Mouse (Mus musculus): Measurements from ENCODE around the gene Grpel1.

Grpel1 gene

DNA sequence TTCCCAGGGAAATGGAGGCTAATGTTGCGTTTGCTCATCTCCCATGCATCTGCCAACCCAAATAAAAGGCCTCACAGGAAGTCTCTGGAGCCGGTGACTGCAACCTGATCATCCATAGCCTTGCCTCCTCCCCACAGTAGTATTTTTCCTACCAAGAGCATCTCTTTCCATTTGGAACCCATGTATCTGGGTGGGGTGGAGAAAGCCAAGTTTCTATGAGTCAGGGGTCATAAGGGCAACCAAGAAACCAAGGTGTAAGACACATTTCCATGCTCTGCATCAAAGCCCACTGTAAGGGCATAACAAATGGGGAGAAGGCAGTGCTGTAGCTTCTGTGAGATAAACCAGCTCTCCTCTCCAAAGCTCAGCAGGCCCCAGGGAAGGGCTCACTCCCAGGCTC lies 3.6 kb upstream of the Grpel1 start:
- in situ Hi-C loops (cut with MseI, MboI): loop anchor here in 1 of 2 experiments (10.0 kb wide), 1 partner anchor 284 kb away; the partner anchor contains the start of gene Bloc1s4

DNA sequence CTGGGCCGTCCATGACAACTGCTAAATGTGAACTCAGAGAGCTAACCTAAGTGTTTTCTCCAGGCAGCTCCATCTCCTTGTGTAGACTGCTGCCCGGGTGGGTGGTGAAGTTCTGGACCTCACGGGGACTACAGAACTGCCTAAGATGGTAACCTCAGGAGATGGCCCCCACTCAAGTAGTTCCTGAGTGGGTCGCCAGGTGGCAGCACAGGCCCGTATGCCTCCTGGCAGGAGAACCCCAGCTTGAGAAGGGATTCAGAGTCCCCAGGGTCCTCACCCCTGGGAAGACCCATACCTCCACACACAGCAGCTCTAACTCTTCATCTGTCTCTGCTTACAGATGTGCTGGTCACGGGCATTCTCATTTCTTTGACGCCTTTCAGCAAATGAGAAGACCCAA lies 2.0 kb upstream of the Grpel1 start:
- in situ Hi-C loops (cut with MseI, MboI): loop anchor here in 1 of 2 experiments (10.0 kb wide), 1 partner anchor 282 kb away; the partner anchor contains the start of gene Bloc1s4

DNA sequence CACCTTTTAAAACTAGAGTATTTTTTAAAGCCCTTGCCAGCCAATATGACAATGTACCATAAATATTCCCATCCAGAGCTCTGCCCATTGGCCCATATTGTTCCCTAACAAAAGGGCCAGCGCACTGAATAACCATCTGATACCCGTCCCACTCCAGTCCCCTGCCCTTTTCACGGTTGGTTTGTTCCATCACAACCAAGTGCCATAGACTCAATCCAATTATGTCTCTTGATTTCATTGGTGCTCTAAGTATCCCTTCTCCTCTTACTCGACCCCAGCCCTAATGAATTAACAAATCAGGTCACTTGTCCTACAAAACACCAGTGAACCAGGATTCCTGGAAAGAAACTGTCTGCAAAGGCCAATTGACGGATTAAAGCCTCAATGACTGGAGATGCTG lies 1.4 kb upstream of the Grpel1 start:
- in situ Hi-C loops (cut with MseI, MboI): loop anchor here in 1 of 2 experiments (10.0 kb wide), 1 partner anchor 281 kb away; the partner anchor contains the start of gene Bloc1s4

- in situ Hi-C loops (cut with MseI, MboI): loop anchor here in 1 of 2 experiments (10.0 kb wide), 1 partner anchor 279 kb away; the partner anchor contains the start of gene Bloc1s4
Observed at GRCm38 (mm10) chr5:36465889-36466288, 1.1 kb downstream of the Grpel1 start.

DNA sequence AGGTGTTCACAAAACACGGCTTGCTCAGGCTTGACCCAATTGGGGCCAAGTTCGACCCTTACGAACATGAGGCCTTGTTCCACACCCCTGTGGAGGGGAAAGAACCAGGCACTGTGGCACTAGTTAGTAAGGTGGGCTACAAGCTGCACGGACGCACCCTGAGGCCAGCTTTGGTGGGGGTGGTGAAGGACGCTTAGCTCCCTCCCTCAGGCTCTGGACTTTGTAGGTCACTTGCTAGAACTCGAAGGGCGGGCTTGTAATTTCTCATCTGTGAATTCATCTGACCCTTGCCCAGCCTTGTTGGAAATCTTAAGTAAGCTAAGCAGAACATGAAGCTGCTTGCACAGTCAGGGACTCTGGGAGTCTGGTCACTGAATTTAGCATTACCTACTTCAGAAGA lies 6.4 kb downstream of the Grpel1 start:
- in situ Hi-C loops (cut with MseI, MboI): no loop called here

DNA sequence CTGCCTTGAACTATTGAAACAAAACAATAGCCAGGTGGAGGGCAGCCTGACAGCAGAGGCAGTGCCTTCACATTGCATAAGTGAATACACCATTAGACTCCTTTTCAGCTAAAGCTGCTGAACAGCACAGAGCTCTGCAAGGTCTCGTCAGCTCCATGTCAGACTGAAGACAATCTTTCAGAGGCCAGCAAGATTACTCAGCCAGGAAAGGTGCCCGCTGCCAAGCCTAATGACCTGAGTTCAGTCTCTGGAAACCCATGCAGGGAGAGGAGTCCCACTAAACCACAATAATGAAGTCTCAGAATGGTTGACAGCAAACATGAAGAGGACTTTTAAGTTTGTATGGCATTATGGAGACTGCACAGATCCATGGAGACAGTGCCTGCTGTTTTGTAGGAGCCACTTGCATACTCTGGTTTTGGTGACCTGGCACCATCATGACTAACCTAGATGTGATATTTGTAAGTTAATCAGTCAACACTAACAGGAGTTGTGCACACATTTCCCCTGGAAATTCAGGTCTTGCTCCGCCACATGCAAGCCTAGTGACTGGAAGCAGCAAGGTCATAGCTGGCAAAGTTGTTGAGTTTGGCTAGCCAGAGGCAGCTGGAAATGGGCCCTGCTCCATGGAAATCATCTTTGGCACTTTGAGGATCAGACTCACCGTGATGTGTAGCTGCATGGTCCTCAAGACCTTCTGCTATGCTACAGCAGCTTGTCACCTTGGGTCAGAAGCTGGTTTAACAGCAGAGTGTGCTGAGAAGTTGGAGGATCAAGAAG lies 8.3 kb downstream of the Grpel1 start:
- in situ Hi-C loops (cut with MseI, MboI): no loop called here

DNA sequence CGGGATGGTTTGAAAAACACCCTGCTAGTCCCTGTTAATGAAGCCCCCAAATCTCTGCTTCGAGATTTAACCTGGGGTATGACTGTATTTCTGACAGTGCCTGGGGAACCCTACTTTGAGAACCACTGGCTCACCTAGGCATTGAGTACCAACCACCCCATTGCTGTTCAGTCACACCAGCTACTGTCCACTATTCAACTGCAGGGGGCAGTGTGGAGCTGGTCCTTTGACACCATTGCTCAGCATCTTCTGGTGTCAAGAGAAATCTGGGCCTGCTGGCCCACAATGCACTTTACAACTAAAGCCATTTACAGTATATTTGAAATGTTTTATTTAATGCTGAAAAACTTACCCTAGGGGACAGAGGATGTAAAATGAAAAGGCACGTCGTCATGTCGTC lies 9.5 kb downstream of the Grpel1 start:
- in situ Hi-C loops (cut with MseI, MboI): no loop called here

- in situ Hi-C loops (cut with MseI, MboI): no loop called here
Observed at GRCm38 (mm10) chr5:36477486-36477885, 12.7 kb downstream of the Grpel1 start.

DNA sequence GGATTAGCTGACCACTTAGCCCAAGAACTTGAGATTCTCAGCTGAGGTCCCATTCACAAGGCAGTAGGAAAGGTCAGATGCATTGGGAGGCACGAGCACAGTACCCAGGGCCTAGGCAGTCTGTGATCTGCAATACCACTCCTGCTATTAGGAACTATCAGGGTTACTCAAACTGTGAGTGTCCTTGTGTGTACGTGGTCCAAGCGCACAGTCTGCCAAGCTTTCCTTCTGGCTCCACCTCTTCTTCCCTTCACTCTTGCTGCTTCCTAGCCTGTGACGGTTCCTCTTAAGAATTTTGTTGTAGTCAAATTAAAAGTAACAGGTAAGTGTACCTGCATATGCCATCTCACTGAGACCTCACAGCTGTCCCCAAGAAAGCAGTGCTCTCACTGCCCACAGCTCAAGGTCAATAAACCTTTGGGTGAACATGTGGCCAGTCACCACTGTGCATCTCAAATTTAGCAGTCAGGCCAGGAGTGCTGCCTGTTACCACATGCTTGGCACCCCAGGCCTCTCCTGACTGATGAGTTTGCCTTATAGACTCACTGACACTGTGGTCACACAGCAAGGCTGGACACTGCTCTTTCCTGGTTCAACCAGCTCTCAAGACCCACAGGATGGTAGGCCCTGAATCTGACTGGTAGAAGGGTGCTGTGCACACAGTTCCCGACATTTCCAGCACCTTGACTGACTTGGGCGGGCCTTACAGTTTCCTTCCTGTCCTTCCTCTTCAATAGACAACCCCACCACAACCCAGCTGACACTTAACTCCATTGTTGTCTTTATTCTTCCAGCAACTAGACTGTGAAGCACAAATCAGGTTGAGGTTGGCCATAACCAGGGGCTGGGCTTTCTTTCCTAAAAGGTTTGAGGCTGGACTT lies 14.0 kb downstream of the Grpel1 start:
- in situ Hi-C loops (cut with MseI, MboI): no loop called here

DNA sequence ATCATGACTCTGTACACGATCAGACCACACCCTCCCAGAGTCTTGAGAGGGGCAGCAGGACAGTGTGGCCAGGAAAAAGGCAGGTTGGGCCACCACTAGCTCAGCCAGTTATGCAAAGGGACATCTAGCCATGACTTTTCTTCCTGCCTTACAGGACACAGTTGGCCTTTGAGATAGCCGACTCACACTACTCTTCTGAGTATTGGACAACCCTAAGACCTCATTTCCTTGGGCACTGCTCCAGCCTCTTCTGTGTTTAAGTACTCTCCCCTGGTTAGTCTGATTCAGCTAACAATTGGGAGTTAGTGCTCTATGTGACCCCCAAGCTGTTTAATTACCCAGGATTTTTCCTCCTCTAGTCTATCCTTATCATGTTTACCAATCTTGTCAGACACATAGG lies 14.9 kb downstream of the Grpel1 start:
- in situ Hi-C loops (cut with MseI, MboI): no loop called here

- in situ Hi-C loops (cut with MseI, MboI): no loop called here
Observed at GRCm38 (mm10) chr5:36480398-36480797, 15.6 kb downstream of the Grpel1 start.

- in situ Hi-C loops (cut with MseI, MboI): no loop called here
Observed at GRCm38 (mm10) chr5:36481114-36481513, 16.3 kb downstream of the Grpel1 start.

GRCm38 (mm10) chr5:36483203-36484101 lies 18.7 kb downstream of the Grpel1 start:
- in situ Hi-C loops (cut with MseI, MboI): no loop called here

DNA sequence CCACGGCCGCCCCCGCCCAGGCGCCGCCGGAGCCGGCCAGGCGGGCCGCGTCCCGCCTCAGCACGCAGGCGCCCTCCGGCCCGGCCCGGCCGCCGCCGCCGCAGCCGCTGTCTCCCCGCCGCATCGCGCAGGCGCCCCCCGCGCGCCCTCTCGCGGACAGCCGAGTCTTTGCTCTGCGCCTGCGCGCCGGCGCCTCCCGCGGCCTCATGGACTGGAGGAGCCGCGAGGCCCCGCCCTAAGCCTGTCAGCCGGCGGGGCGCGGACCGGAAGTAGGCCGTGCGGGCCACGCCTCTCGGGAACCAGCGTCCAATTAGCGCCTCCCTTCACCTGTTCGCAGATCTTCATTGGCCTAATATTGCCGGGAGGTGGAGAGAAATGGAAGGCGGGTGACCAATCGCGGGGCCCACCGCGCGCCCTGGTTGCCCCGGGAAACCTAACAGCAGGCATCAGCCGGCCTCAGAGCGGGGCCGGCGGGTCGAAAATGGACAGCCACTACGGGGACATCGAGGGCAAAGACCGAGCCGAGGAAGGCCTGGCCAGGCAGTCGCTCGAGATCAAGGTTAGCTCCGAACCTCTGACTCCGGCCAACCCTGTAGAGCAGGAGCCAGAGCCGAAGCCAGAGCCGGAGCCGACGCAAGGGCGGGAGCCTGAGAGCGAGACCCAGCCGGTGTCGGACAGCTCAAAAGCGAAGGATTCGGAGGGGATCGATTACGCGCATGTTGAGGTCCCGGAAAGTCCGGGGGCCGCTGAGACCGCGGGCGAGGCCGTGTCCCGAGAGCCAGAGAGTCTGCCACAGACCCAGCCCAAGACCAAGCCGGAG lies 19.6 kb downstream of the Grpel1 start, which contains the start of the genes Tada2b and Ccdc96:
TSS of gene Tada2b (minus strand) at position 115 of the 820 bp plus-strand sequence.
TSS of gene Ccdc96 (plus strand) at position 418 of the 820 bp plus-strand sequence.
- in situ Hi-C loops (cut with MseI, MboI): no loop called here

DNA sequence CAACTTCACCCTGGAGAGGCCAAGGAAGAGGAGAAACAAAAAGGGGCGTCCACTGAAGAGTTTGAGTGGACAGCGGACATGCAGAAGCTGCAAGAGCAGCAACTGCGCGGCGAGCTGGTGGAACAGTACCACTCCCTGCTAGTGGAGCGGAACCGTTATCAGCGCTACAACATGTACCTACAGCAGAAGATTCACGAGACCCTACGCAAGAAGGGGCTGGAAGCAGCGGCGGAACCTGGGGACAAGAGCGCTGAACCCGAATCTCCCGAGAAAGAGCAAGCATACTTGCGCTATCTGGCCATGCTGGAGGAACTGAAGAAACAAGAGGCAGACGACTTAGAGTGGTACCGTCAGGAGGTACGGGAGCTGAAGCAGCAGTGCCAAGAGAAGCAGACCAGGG lies 20.5 kb downstream of the Grpel1 start:
- in situ Hi-C loops (cut with MseI, MboI): no loop called here

DNA sequence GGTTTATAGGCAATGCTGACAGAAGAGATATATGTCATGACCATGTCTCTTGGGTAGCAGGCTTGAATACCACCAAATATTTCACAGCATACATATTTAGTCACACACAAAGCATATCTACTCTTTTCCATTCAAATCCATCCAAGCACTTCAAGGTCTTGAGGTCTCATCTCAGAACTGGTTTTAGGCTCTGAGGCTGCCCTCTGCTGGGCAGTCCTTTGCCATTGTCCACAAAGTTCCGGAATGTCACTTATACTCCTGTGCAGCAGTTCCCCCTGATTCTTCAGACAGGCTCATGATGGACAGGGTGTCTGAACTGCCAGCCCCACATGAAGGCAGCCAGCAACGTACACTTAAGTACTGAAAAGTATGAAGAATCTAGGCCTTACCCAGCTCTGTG lies 24.4 kb downstream of the Grpel1 start:
- in situ Hi-C loops (cut with MseI, MboI): no loop called here

DNA sequence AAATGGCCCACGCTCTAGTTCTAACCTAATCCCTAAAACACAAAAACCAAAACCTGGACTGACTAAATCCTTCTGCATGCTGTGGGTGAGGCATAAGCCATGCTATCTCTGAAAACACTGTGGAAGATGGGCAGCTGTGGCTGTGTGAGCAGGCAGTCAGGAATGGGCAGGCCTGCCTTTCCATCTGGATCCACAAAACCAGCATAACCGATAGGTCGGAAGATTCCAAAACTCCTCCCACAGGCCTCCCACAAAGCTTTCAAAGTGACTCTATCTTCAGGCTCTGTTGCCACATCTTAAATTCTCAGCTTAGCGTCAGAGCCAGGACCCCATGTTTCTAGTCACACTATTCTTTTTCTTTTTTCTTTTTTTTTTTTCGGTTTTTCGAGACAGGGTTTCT lies 29.1 kb downstream of the Grpel1 start:
- in situ Hi-C loops (cut with MseI, MboI): no loop called here

DNA sequence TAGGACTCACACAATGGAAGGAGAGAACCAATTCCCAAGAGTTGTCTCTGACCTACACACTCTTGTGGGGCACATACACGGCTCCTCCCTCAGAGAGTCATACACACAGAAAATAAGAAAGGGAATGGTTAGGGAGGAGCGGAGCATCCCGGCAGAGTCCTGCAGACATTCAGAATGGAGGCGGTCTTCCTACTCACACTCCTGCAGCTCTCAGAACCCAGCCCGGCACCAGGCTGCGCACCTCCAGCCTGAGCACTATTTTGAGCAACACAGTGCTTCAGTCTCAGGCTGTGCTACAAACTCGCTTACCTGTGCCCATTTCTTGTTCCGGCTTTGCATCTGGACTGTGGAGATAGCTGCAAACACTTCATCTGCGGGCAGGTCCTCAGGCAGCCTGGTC lies 29.9 kb downstream of the Grpel1 start:
- in situ Hi-C loops (cut with MseI, MboI): no loop called here

GRCm38 (mm10) chr5:36505235-36505634 lies 40.4 kb downstream of the Grpel1 start:
- in situ Hi-C loops (cut with MseI, MboI): no loop called here

GRCm38 (mm10) chr5:36505643-36506042 lies 40.8 kb downstream of the Grpel1 start:
- in situ Hi-C loops (cut with MseI, MboI): no loop called here

All from mouse trophoblast stem cell (cell line).